Mouse (Mus musculus): ENCODE results near the gene Rsrc1. TPM values are rescaled to one million over a fixed set of nuclear protein-coding genes. Genes with fewer than 3 reads are reported as not detected.

The Rsrc1 gene
- polyA plus RNA-seq, 1 experiment from 2014 or later, result 47.8 TPM

DNA sequence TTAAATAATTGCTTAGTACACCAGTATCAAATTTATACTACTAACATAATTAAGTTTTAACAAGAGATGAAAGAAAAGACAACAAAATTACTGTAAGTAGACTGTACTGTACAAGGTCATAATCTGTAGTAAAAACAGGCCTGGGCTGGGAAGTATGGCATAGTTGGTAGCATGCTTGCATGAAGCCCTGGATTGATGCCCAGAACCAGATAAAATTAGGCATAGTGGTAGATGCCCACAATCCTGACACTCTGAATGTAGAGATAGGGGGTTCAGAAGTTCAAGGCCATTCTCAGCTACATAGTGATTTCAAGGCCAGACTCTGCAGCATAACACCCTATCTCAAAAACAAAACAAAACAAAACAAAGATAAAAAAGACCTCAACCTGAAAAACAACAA lies 397.0 kb downstream of the Rsrc1 start:
- no peak overlapping the region for H3K9ac ChIP-seq (ENCODE audit: low read depth, low read length)
- no peak for DNase-seq (ENCODE audit: low spot score)
- no peak overlapping the region for H3K4me3 ChIP-seq (ENCODE audit: low read depth, low read length)
- no peaks in the 10 kb centered on the region for H3K9me3 ChIP-seq (ENCODE audit: control insufficient read depth, low read length)
- H3K4me1 ChIP-seq (replicated peaks; ENCODE audit: control insufficient read depth, insufficient read depth, low read length), result no peaks in the 10 kb centered on the region
- no peak for ATAC-seq (ENCODE audit: low FRiP score)
- H3K4me2 ChIP-seq (replicated peaks; ENCODE audit: low read depth, low read length), result no peak overlapping the region
- no peak overlapping the region for H3K27ac ChIP-seq (ENCODE audit: low read depth, low read length)
- no peaks in the 10 kb centered on the region for H3K36me3 ChIP-seq (ENCODE audit: control insufficient read depth, insufficient read depth, low read length)
- H3K27me3 ChIP-seq (ENCODE audit: control insufficient read depth, insufficient read depth, low read length), result no peaks in the 10 kb centered on the region; the same call in 1 of the 2 replicates

Other genes starting within 250 kb of the Rsrc1 start
- 23.7 and 32.7 TPM in 2 replicates for gene Shox2, start 381 bp downstream of the Rsrc1 start, polyA plus RNA-seq (2014; fragmentation: Nextera tagmentation; extraction: Ambion mirVana)